Mouse (Mus musculus): ENCODE measurements around the gene Notum. TPM values are rescaled to one million over a fixed set of nuclear protein-coding genes. Genes with fewer than 3 reads are reported as not detected.

The Notum gene
- total RNA-seq, 2 experiments from 2014 or later, result not detected

- peak; percentile 56 for DNase-seq
- TF ChIP-seq CTCF (IDR thresholded peaks at IDR 0.05), result no peak
- peak overlapping the region; percentile 76 for H3K4me3 ChIP-seq
- intact Hi-C loops (cut with DNase I), result no loop called here
- peak overlapping the region; percentile 99 for H3K27ac ChIP-seq
Observed at GRCm38 (mm10) chr11:120647047-120647830, 13.7 kb downstream of the Notum start.

DNA sequence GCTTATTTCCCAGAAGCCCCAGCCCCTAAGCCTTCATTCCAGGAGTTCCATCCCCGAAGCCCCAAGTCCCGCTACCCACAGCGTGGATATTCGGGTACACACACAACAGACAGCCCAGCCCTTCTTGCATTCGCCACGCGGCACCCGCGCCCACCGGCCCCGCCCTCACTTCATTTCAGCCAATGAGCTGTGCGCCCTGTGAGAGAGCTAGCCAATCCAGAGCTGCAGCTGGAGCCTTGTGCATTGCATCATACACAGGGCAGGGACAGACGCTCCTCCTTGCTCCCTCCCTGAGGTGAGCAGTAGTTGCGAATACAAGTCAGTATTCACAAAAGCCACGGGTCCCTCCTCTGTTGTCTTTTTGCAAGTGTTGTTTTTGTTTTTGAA is 17.4 kb downstream of the Notum start, which contains the start of gene Pycr1:
Gene Pycr1 (minus strand): TSS at position 169 of the 387 bp plus-strand sequence.
- peak within 1 kb of the TSS; percentile 76 for H3K4me3 ChIP-seq
- TF ChIP-seq CTCF (IDR thresholded peaks at IDR 0.05), result no peak
- DNase-seq, result peak; percentile 96
- intact Hi-C loops (cut with DNase I), result no loop called here
- peak within 1 kb of the TSS; percentile 85 for H3K27ac ChIP-seq

DNA sequence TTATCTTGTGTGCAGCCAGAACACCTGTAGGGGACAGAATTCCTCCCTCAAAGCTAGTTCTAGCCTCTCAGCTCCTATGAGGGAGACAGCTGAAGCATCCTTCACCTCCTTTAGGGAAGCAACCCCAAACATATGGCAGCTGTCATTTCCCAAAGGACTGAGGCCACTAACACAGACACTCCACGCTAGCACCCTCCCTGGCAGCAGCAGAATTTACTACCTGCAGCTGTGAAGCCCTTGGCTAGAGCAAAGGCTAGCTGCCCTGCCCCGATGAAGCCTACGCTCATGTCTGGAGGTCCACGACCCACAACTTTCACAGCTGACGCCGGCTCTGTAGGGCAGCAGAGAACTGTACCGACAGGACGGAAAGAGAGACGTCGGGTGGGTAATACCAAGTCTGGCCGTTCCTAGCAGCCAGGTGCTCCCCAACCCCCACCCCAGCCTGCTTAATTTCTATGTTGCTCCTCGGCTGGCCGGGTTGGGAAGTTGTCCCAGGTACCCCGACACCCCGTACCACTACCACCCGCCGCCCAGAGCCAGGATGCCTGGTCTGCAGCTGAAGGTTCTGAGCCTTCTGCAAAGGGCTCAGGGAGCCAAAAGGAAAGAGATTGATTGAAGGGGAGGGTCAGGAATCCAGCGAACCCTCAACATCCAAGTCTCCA is 17.9 kb downstream of the Notum start:
- H3K27ac ChIP-seq, result peak overlapping the region; percentile 85
- peak overlapping the region; percentile 76 for H3K4me3 ChIP-seq
- peak; percentile 54 for DNase-seq
- intact Hi-C loops (cut with DNase I), result no loop called here
- TF ChIP-seq CTCF (IDR thresholded peaks at IDR 0.05), result no peak

GRCm38 (mm10) chr11:120641869-120642268 is 19.1 kb downstream of the Notum start:
- intact Hi-C loops (cut with DNase I), result no loop called here
- DNase-seq, result no peak
- TF ChIP-seq CTCF (IDR thresholded peaks at IDR 0.05), result no peak
- Histone ChIP-seq H3K4me3 (no peak overlapping the region), H3K27ac (no peak overlapping the region)

GRCm38 (mm10) chr11:120641255-120641654 is 19.7 kb downstream of the Notum start:
- Histone ChIP-seq H3K27ac (no peak overlapping the region), H3K4me3 (no peak overlapping the region)
- TF ChIP-seq CTCF (IDR thresholded peaks at IDR 0.05), result no peak
- intact Hi-C loops (cut with DNase I), result no loop called here
- no peak for DNase-seq

DNA sequence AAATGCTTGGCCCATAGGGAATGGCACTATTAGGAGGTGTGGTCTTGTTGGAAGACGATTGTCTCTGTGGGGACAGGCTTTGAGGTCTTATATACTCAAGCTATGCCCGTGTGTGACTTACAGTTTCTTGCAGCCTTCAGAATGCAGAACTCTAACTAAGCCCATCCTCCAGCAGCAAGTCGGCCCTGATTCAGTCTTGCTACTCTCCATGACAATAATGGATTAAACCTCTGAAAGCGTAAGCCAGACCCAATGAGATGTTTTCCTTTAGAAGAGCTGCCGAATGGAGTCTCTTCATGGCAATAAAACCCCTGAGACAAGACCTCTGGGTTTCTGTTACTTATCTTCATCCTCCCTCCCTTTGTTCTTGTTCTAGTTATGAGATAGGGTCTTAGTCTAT is 26.2 kb downstream of the Notum start:
- Histone ChIP-seq H3K4me3 (no peak overlapping the region), H3K27ac (no peak overlapping the region)
- DNase-seq, result no peak
- TF ChIP-seq CTCF (IDR thresholded peaks at IDR 0.05), result no peak
- intact Hi-C loops (cut with DNase I), result no loop called here

DNA sequence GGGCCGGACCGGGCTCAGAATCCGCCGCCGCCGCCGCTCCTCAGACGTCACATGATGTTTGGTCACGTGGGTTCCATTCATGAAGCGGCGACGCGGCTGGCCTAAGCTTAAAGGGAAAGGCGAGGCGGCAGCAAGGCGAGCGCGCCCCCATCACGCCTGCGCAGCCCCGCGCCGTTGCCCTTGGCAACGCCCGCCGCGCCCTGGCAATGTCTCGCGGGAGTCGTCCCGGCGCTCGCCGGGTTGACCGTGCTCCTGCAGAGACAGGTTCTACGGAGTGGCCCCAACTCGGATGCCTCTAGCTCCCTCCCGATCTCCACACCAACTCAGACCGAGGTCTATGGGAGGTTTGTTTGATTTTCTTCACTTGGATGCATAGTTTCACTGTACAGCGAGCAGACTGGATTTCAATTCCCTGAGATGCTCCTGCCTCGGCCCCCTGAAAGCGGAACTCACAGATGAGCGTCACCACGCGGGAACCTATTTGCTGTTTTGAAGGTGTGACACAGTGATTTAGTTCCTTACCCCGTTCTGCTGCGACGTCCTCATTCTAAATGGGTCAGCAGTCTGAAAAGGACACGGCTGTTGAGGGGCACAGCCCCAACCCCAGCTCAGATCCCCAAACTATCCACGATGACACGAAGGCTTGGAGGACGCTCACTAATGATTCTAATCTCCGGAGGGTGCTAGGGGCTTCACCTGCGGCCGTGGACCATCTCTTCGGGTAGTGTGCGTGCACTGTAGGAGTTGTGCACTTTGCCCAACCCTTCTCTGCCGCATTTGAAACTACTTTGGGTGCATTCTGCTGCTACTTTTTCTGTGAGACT is 27.2 kb downstream of the Notum start, which contains the start of gene Mafg:
Gene Mafg (minus strand): TSS at position 81 of the 824 bp plus-strand sequence.
- peak; percentile 95 for DNase-seq
- no peak for TF ChIP-seq CTCF (IDR thresholded peaks at IDR 0.05)
- intact Hi-C loops (cut with DNase I), result no loop called here
- H3K27ac ChIP-seq, result peak within 1 kb of the TSS; percentile 98
- H3K4me3 ChIP-seq, result peak within 1 kb of the TSS; percentile 96

DNA sequence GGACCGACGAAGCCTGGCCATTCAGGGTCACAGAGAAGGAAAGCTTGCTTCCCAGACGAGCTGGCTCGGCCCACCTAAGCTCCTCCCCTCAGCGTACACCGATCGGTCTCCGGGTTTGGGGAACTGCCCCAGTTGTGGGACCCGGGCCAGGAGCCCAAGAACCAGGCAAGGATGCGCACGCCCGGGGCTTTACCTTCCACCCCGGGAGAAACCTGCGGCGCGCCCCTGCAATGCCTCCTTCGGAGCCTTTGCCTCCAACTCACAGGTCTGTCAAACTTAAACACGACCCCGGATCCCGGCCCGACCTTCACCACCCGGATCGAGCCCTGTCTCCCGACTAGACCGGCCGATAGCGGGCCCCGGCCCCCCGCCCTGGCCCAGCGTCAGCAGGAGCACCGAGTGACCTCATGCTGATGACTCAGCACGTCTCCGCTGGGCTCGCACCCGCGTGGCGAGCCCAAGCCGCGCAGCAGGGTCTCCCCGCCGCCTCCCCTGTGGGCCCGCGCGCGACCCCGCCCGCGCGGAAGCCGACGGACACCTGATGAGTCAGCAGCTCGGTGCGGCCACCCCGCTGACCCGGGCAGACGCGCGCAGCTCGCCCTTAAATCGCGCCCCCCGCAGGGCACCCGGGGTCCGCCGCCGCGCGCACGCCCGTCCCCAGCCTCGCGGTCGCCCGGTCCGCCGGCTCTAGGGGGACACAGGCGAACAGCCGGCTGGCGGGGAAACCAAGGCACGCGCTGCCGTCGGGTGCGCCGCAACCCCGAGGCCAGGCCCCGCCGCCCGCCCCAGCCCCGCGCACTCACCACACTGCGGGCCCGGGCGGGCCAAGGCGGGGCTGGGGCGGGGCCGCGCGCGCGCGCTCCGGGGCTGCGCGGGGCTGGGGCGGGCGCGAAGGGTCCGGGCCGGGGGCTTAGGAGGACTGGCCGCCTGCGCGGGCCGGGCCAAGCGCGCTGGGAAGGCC is 28.1 kb downstream of the Notum start:
- peak; percentile 16; the same call in 1 of the 2 replicates for TF ChIP-seq CTCF (IDR thresholded peaks at IDR 0.05)
- intact Hi-C loops (cut with DNase I), result no loop called here
- Histone ChIP-seq H3K27ac (peak overlapping the region; percentile 98), H3K4me3 (peak overlapping the region; percentile 96)
- peak; percentile 91 for DNase-seq

DNA sequence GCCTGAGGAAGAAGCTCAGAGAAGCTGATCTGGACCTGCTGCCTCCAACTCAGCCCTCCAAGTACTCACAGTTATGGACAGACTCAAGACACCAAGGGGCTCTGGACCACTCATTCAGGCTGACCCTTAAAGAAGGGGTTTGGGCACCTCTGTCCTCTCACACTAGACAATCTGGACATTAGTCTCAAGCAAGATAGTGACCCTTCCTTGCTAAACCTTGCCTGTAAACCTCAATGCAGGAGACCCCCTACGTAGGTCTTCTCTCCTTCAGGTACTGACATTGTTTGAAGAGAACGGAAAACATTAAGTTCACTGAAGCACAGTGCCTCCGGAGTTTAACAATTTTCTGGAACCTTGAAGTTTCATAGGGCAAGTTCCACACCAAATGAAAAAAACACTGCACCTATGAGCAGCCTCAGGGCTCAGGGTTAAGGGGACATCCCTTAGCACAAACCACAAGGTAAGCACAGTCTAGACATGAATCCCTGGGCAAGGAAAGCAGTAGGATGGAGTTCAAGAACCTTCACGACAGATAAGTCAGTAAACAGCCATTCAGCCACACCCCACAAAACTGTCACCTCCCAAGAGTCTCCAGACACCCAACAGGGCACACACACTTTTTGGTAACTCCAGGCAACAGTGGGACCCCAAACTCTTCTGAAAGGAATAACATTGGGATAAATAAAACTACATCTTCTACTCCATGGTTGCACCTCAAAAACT is 29.1 kb downstream of the Notum start:
- intact Hi-C loops (cut with DNase I), result no loop called here
- TF ChIP-seq CTCF (IDR thresholded peaks at IDR 0.05), result no peak
- H3K27ac ChIP-seq, result peak overlapping the region; percentile 98

GRCm38 (mm10) chr11:120630881-120631725 is 29.9 kb downstream of the Notum start:
- no peak for TF ChIP-seq CTCF (IDR thresholded peaks at IDR 0.05)
- intact Hi-C loops (cut with DNase I), result no loop called here
- H3K27ac ChIP-seq, result peak overlapping the region; percentile 98
- H3K4me3 ChIP-seq, result peak overlapping the region; percentile 96
- peak; percentile 32 for DNase-seq

More for the DNA sequence above, 29.1 kb downstream of the Notum start:
- H3K4me3 ChIP-seq, result peak overlapping the region; percentile 96
- DNase-seq, result no peak
